Mouse (Mus musculus) right cerebral cortex, adult 2 months (tissue): ENCODE data around the gene Denr.
A peak's percentile ranks its signal among the peaks of the same experiment; 100 is the strongest.

ENCODE experiments used
- DNase-seq, 2 experiments: peaks; one replicate each; pipeline ENCODE4 v3.0.0; 2021 to 2022; ENCODE audit warnings: low spot score in 2 of 2

The Denr gene

DNA sequence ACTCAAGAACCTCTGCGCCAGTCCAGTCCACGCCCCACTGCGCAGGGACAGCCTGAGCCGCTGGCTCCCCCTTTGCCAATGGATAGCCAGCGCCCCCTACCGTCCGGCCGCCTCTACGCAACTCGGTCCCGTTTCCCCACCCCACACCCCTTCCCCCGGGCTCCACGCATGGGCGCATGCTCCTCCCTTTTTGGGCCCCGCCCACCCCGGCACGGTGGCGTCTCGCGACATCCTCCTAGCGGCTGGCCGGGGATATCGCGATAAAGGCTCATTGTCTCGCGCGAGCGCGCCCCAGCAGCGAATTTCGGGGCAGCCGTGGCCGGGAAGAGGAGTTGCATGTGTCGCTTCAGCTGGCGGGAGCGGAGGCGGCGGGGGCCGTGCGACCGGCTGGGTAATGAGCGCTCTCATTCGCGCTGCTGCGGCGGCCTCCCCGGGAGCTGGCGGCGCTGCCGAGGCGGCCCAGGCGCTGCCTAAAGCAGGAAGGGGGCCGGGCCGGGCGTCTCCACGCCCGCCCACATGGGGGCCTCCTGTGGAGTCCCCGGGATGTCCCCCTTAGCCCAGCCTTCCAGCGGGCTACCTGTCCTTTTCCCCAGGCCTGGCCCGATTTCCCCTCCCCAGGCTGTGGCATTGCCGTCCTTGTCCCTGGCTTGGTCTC lies at the start of gene Denr:
TSS of gene Denr (plus strand) at position 200 of the 655 bp plus-strand sequence.
- peak; percentile 97 to 99 for DNase-seq

DNA sequence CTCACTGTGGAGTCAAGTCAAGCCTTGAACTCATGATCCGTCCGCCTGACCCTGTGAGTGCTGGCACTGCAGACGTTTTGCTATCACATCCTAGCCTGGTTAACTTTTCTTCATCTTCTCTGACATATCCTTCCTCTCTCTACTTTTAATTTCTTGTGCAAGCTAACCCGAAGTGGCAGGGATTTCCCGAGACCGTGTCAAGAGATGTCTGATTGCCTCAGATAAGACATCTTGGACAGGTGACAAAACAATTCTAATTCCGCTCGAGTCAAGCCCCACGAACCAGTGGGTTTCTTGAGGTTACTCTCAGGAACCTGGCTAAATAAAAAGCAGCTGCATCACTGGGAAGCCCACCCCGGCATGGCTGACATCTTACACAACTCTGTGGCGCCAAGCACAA lies 48.2 kb upstream of the Denr start:
- no peak for DNase-seq

GRCm38 (mm10) chr5:123862374-123863350 lies 44.3 kb upstream of the Denr start:
- no peak for DNase-seq

GRCm38 (mm10) chr5:123863934-123864333 lies 43.0 kb upstream of the Denr start:
- DNase-seq, result no peak

DNA sequence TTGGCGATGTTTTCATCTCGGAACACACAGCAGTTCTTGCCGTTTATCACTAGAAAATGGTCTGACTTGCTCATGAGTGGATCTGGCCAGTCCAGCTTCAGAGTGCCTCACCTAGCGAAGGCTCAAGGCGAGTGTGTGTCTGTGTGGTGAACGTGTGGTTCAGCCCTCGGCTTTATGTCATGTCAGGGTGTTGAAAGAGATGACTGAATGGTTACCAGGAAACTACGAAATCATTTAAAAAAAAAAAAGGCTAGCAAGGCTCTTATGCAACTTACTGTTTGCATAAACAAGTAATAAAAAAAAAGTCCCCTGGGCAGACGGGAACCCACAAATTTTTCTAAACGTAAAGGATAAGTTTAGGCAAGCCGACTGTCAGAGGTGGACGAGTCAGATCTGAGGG lies 41.6 kb upstream of the Denr start, which contains the start of gene Hcar2:
TSS of gene Hcar2 (minus strand) at position 135 of the 400 bp plus-strand sequence.
- DNase-seq, result no peak

DNA sequence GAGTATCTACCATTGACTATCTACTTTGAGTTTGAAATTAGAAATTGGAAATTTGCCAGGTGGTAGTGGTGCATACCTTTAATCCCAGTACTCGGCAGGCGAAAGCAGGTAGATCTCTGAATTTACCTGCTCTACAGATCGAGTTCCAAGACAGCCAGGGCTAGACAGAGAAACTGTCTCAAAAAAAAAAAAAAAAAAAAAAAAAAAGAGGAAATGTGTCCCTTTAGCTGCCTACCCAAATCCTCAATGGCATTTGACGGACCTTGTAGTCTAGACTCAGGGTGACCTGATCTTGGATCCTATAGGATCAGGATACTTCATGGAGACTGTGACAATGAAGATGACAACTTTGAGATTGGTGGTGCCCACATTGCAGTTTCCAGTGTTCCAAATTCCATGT lies 40.5 kb upstream of the Denr start:
- no peak for DNase-seq

DNA sequence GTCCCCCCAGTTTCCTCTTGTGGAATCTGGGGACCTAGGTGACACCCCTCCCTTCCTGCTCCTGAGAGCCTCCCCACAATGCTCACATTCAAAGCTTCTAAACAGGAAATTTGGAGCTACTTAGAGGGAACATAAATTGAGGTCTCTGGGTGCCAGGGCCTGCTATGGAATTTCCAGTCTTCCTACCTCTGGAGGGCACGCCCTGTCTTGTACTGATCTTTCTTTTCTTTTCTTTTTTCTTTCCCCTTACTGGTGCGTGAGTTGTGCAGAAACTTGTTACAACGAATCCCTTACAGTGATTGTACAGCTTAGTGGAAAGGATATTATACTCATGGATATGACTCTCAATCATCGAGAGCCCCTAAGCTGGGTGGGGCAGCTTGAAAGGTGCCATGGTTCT lies 37.4 kb upstream of the Denr start:
- no peak for DNase-seq

GRCm38 (mm10) chr5:123874177-123874576 lies 32.8 kb upstream of the Denr start:
- DNase-seq, result no peak

DNA sequence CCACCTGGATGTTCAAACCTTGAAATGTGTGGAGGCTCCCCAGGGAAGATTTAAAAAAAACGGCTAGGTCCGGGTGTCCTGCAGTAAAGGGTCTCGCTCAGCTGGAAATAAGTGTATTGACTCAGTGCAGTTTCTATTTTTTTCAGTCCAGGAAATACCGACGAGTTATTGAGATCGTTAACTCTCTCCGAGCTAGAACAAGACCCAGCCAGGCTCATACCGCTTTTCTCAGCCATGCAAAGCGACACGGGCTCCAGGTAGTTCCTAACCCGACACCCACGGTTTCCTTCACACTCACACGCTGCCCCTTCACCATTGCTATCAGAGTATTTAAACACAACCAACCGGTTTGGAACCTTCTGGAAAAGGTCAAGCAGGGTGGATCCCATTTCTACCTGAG lies 28.9 kb upstream of the Denr start:
- DNase-seq, result no peak

GRCm38 (mm10) chr5:123879928-123880327 lies 27.0 kb upstream of the Denr start, which contains the start of gene Hcar1:
TSS of gene Hcar1 (minus strand) at chr5:123880020.
- no peak for DNase-seq

DNA sequence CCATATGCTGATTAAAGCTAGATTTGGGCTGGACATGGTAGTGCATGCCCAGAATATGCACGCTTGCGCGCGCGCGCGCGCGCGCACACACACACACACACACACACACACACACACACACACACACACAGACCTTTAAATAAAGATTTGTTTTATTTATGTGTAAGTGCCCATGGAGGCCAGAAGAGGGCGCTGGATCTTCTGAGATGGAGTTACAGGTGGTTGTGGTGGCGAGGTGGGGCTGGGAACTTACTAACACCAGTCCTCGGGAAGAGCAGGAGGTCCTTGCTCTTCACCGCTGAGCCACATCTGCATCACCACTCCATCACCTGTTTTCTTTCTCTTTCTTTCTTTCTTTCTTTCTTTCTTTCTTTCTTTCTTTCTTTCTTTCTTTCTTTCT lies 26.2 kb upstream of the Denr start:
- no peak for DNase-seq

DNA sequence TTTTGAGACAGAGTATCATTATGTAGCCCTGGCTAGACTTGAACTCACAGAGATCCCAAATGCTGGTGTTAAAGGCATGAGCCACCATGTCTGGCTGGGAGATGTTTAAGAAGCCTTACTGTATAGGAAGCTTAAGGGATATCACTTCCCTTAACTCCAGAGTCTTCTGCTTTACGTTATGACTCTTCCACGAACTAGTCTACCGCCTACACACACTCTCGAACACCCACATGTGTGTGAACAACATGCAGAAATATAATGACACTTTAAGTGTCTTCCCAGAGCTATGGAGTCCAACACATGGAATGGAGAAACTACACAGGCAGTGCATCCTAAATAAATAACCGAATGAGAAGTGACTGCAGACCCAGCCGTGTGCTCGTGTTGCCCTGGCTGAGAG lies 23.1 kb upstream of the Denr start:
- DNase-seq, result peak in 1 of 2 experiments; percentile 25

DNA sequence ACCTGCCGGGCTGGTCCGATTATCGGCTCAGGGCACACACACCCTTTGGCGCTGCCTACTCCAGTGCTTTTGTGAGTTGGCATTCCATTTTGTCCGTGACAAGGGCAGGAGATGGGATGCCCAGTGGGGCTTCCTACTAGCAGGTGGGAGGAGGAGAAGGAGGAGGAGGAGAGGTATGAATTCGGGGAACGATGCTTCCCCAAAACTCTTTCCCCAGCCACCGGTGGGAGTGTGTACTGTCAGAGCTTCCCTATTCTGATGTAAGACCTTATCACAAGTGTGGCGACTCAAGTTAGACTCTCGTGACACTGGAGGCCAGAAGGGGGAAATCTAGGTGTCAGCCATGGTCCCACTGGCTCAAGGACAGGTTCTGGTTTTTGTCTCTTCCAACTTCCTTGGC lies 22.6 kb upstream of the Denr start:
- no peak for DNase-seq

DNA sequence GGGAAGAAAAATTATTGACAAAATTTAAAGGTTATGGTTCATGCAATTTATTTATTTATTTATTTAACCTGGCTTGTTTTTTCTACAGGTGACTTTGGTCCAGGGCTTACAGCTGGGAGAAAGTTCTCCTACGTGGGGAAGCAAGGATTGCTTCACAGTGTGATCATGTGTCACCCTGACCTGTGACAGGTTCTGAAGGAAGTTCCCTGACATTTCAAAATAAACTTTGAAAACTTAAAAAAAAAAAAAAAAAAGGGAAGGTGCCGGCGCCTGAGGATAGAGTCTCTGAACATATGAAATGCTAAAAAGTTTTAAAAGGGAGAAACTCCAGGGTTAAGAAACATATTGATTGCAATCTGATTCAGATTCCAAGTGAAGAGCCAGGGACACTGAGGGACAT lies 20.6 kb upstream of the Denr start:
- DNase-seq, result no peak

DNA sequence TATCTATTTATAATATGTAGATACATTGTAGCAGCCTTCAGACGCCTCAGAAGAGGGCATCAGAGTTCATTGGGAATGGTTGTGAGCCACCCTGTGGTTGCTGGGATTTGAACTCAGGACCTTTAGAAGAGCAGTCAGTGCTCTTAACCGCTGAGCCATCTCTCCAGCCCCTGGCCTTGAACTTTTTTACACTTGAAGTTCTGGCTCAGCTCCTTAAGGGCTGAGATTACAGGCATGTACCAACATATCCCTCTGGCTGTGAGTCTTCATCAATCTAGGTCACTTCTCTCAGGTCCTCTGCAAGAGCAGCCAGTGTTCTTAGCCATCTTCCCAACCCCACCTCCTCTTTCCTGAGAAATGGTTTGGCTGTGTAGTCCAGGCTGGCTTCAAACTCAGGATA lies 16.7 kb upstream of the Denr start:
- DNase-seq, result no peak

DNA sequence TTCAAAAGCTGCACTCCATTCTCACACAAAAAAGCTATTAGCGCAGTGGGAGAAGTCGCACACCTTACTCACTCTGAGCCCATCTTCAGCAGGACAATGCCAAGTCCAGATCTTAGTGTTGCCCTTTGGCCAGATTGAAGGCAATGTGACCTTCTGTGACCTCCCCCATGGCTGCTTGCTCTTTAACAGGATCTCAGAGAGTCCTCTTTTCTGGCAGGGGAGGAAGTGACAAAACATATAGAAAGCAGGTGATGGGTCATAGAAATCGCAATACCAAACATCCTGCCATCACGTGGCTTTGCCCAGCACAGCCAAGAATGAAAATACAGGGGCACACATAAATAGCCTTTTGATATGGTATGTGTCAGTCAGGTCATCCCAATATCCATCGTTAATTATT lies 16.0 kb upstream of the Denr start:
- DNase-seq, result no peak

DNA sequence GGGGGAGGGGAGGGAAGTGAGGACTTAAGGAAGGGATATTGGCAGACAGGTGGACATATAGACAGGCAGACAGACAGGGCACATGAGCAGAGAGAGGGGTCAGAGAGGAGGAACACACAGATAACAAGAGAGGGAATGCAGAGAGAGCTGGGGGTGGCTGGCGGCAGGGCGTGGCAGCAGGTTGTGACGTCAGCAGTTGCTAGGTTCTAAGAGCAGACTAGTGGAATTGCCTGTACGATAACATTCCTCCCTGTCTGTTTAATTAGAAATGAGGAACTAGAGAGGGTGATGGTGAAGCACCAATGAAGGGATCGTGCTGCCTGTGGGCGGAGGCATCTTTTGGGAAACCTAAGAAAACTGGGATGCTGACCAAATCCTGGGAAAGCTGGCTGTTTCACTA lies 15.3 kb upstream of the Denr start:
- peak in 1 of 2 experiments; percentile 30 for DNase-seq

DNA sequence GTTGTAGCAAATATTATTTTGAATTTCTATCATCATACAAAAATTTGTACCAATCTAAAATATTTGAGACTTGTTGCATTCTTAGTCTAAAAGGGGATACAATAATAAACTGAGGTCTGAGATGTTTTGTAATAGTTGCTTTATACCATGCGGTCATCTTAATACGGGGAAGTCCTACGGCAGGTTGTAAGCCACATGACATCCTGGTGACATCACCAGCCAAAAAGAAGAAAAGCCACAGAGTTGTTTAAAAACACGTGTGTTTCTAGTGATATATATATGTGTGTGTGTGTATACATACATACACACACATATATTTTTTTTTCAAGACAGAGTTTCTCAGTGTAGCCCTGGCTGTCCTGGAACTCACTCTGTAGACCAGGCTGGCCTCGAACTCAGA lies 13.5 kb upstream of the Denr start:
- no peak for DNase-seq

- DNase-seq, result no peak
Observed at GRCm38 (mm10) chr5:123896395-123896794, 10.6 kb upstream of the Denr start.

DNA sequence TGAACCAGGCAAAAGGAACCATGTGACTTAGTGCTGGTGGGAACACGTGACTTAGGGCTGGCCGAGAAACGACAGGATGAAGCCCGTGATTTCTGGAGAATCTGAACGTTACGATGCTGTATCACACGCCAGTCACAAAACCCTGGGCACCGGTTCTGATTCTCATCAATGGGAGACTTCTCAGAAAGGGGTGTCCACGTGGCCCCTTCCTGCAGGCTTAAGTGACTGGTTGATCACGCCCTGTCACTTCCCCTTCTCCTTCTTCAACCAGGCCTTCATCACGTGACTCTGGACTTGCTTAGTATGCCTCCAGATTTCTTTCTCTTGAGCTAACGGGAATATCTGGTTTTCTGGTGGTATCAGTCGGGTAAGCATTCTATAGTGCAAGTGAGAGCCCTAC lies 9.6 kb upstream of the Denr start:
- no peak for DNase-seq

DNA sequence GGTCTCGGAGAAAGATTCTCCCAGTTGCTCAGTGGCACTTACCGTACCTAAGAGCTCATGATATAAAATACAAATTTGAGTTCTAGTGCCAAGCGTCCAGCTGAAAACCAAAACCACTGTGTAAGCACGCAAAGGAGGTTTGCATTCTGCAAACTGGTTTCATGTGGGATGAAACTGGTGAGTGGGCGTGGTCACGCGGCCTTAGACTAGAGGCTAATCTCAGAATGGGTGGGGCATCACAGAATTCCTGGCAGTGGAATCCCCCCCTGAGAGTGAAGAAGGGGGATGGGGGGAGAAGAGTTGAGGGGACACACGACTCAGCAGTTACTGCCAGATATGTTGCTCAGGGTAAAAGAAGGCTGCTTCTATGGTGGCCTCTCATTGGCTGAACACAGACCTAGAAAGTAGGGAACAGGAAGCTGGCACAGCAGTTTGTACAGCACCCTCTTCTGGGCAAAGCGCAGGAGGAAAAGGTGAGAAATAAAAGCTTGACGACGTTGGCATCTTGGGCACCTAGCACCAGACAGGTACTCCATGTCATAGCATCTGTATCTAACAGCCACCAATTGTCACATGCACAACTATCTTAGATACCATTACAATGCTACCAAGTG lies 2.8 kb upstream of the Denr start:
- no peak for DNase-seq

- no peak for DNase-seq
Observed at GRCm38 (mm10) chr5:123906146-123906975, 614 bp upstream of the Denr start.
